Mouse (Mus musculus) spleen, postnatal 4 days (tissue): ENCODE measurements around the gene Eno4.

ENCODE experiments used
- DNase-seq, 2 experiments: peaks; one replicate each; pipeline ENCODE4 v3.0.0; 2022; ENCODE audit warnings: low spot score in 2 of 2

The Eno4 gene

DNA sequence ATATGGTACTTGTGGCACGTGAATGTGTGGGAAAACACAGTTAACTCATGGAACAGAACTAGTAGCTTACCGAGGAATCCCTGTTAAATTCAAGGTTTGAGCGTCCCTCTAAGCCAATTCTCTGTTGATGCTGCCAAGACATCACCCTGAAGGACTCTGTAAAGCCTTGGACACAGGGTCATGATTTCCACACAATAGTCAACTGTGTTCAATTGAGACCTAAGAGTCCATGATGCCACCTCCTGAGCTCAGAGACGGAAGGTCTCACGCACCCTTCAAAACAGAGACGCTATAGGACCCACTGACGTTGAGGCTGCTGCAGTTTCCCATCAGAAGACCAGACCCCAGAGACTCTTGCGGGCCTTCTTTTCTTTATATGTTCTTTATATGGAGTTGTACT lies 30.9 kb downstream of the Eno4 start:
- no peak for DNase-seq

DNA sequence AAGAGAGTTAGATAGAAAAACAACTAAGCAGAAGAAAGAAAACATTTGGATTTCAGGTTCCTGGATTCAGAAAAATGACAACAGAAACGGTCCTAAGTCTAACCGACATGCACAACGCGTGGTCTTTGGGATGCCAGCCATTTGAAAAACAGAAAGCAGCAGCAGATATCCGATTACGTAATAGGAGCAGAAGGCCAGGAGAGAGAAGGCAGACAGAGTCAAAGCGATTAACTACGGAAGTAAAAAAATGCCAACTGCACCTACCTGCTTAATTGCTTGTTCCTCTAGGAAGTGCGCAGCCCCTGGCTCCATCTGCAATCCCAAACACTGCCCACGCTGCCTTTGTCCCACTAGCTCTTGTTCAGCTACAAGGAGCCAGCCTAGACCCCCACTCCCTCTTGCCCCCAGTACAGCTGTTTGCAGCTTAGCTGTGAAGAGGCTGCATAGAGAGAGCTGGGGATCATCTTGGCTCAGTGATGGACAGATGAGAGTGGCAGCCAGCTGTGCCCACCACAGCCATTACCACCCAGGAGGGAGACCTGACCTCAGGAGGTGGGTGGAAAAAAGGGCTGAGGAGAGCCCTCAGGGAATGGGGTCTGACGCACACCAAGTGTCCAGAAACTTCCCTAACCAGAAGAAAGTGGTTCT lies 32.1 kb downstream of the Eno4 start:
- no peak for DNase-seq

DNA sequence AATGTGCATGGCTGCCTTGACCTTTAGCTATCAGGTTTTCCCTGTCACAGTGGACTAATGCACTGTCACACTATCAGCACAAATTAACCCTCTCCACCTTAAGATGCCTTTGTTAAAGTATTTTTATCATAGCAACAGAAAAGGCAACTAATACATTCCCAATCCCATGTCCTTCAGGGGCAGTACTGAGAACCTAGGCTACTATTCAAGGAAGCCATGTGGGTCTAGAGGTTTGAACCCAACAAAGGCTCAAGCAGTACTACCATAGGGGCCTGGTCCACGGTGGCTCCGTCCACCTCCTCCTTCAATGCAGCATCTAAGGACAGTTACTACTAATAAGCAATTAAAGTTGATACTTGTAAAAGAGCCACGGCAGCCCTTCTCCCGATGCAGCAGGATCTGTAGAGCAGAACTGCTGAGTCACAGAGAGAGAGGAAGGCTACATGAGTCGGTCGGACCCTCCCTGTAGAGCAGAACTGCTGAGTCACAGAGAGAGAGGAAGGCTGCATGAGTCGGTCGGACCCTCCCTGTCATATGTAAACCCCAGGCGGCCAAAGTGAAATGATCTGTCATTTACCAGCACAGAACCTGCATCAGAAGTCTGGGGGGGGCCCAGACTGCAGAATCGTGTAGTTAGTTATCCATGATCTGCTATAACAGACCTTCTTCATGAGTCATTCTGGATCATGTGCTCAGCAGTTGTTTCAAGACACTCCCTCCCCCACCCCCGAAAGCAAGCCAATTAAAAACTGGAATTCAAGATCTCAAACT lies 35.4 kb downstream of the Eno4 start:
- no peak for DNase-seq

DNA sequence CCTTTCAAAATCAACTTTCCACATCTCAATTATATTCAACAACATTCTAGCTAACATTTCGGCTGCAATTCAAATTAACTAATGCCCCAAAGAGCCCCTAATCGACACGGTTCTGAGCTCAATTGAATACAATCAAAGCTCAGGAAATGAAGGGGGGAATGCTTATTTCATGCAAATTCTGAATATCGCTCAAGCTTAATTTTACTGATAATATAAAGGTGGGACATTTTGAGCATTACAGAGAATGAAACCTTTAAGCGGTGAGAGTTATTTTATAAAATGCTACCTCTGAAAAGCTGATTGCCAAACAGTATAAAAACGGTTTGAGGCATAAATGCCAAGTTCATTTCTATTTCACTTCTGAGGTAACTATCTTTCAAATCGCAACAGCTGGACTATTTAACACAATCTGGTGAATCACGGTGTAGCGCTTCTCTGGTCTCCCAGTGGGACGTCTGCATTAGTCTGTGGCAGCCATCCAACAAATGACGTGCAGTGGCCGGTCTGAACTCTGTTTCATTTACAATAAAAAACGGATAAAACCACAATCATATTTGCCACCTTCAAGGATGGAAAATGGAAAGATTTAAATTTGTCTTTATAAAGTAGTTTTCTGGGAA lies 36.3 kb downstream of the Eno4 start:
- no peak for DNase-seq

DNA sequence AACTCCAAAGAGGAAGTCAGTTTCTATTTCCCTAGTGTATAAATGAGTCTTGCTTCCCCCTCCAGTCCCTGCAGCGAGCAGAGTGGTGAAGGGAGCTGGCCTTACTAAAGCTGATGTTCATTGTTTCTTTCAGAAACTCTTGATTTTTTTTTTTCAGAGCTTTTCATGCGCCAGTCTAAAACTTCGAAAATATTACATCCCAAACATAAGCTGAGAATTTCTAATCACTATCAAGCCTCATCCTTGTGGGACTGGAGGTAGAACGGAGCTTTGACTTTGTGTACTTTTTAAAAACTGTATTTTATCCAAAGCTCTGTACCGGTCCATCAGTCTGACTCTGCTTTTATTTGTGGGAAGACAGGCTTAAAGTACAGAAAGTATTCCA lies 36.8 kb downstream of the Eno4 start:
- DNase-seq = no peak

DNA sequence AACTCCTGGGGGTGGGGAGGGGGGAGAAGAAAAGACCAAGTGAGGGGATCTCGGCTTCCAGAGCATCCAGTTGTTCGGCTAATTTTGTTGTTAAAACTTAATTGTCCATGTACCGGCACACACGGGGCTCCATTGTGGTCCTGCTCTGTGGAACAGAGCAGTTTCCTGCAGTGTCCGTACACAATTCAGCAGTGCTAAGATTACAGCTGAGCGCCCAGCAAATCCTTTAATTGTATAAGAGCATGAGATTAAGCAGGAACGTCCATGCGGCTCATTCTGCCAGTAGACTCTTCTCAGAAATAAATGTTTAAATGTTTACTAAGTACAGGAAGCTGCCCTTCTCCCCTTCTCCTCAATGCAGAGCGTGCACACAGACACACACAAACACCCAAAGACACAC lies 38.3 kb downstream of the Eno4 start:
- no peak for DNase-seq

DNA sequence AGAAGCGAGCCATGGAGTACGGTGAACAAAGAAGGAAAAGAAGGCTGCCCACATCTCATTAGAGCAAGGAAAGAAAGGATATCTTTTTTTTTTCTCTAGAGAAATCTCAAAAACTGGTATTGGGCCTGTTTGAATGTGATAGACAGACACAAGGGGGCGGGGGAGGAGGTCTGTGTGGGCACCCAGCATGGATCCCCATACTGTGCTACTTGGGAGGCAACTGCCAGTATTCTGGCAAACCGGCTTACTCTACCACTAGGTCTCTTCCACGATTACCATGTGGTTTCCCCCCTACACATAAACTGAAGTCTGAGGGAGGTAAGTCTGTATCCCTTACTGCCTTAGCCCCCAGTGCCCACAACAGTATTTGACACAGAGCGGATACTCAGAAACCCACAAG lies 59.6 kb downstream of the Eno4 start:
- DNase-seq = no peak

DNA sequence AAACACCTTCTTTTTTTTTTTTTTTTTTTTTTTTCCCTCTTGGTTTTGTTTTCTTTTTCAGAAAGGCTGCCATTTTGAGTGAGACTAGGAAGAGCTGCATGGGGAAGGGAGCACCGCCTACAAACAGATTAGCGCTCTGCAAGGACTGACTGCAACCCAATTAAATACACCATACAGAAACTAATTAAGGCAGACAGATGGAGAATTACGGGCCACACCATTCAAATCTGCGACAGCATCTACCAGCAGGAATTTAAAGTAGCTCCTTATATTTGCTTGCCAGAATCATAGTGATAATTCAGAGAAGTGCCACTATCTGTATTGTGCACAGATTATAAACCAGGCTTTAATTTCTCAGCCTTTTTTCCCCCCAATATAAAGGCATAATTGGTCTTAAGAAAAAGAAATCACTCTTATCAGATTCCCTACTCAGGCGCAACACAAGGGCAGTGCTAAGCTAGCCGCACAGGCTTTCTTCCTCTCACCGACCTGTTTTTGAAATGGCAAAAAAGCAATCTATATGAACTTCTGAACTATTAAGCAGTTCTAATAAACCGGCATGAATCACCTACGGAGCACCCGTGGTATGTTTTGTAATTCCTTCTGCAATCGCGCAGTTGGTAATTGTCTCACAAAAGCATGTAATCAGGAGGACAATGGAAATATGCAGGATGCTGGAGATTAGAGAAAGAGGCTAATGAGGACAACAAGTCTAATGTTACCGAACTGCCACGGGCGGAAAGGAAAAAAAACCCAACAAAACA lies 63.5 kb downstream of the Eno4 start:
- no peak for DNase-seq

DNA sequence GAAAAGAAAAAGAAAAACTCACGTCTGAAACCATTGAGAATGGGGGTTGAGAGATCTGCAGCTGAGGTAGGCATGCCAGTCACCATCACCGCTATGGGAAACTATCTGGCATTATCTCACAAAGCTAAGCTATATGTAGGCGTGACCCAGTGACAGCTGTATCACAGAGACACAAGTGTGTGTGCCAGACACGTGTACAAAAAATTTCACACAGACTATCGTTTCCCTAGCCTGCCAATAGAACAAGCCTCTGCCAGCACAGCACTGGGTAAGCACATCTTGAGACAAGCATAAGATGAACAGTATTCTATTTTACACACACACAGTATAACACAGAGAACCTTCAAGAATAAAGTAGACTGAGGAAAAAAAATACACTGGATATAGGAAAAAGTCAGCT lies 67.6 kb downstream of the Eno4 start:
- DNase-seq = no peak
